Mouse (Mus musculus) heart, adult 9 months (tissue): ENCODE measurements around the gene AC124502.3.

Source experiments
- DNase-seq, 2 experiments: peaks; one replicate each; pipeline ENCODE4 v3.0.0; 2022; ENCODE audit warnings: low spot score in 2 of 2

Gene AC124502.3

GRCm38 (mm10) chr19:5058801-5059771 is 20.4 kb downstream of the AC124502.3 start:
- DNase-seq, result peak in 1 of 2 experiments; percentile 36

- peak in 1 of 2 experiments; percentile 44 for DNase-seq
Measured at GRCm38 (mm10) chr19:5060365-5061330, 22.0 kb downstream of the AC124502.3 start.

- DNase-seq, result no peak
Measured at GRCm38 (mm10) chr19:5062041-5062440, 23.4 kb downstream of the AC124502.3 start.

- DNase-seq, result peak in 1 of 2 experiments; percentile 48
Measured at GRCm38 (mm10) chr19:5062446-5062845, 23.8 kb downstream of the AC124502.3 start.

DNA sequence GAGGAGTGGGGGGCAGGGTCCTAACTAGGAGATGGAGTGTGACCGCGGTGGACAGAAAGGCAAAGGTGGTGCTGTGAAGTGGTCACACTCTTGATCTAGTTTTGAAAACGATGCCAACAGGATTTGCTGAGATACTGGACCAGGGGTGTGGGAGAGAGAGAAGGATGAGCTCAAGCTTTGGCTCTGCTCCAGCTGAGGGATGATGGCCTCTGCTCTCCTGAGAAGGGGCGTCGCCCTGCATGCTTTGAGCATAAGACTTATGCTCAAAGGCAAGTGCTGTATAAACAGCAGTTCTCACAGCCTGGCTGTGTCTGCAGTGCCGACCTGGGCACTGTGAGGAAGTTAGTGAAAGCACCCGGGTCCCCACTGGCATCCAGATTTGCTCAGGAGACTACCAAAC is 26.4 kb downstream of the AC124502.3 start:
- no peak for DNase-seq

DNA sequence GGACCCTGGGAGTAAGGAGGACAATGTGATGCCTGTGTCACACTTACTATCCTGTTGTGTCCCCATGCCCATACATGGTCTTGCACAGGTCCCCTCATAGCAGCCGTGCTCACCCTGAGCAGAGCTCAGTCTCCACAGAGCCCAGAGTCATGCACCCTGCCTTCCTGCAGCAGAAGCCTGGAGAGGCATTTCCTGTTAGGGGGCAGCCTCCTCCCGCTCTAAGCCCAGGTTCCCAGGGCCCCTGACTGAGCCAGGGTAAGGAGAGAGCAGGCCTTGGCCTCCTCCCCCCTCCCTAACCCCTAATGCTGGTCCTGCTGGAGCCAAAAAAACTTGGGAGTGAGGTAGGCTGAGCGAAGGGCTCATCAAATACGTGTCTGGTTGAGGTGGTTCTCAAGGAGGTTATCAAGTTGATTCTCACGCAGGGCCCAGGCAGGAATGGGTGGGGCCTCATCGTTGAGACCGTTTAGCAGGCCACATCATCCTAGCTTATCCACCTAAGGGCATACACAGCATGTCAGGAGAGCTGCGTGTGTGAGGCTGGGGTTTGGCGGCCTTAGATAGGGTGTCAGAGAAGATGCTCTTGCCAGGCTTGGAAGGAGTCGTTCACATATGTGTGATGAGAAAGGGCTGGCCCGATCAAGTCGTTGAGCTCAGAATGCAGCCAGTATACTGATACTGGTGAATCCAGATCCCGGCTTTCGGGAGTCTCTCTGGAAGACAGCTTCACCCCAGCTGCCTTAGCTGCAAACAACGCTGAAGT is 28.5 kb downstream of the AC124502.3 start:
- no peak for DNase-seq

DNA sequence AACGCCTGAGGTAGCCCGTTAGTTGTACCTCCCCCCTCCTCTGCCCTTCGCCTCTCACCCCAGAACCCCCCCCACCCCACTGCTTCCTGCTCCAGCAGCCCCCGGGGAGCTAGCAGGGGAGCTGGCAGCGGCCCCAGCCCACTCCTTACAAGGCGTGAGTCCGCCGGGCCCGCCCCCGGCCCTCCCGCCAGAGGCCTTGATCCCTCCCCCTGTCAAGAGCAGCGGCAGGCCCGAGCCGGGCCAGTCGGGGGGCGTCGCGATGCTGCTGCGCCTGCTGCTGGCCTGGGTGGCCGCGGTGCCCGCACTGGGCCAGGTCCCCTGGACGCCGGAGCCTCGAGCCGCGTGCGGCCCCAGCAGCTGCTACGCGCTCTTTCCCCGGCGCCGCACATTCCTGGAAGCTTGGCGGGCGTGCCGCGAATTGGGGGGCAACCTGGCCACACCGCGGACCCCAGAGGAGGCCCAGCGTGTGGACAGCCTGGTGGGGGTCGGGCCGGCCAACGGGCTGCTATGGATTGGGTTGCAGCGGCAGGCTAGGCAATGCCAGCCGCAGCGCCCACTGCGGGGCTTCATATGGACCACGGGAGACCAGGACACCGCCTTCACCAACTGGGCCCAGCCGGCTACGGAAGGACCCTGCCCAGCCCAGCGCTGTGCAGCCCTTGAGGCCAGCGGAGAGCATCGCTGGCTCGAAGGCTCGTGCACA is 29.3 kb downstream of the AC124502.3 start, which contains the start of gene Cd248:
TSS of gene Cd248 (plus strand) at position 212 of the 703 bp plus-strand sequence.
- DNase-seq, result peak; percentile 79 to 83

DNA sequence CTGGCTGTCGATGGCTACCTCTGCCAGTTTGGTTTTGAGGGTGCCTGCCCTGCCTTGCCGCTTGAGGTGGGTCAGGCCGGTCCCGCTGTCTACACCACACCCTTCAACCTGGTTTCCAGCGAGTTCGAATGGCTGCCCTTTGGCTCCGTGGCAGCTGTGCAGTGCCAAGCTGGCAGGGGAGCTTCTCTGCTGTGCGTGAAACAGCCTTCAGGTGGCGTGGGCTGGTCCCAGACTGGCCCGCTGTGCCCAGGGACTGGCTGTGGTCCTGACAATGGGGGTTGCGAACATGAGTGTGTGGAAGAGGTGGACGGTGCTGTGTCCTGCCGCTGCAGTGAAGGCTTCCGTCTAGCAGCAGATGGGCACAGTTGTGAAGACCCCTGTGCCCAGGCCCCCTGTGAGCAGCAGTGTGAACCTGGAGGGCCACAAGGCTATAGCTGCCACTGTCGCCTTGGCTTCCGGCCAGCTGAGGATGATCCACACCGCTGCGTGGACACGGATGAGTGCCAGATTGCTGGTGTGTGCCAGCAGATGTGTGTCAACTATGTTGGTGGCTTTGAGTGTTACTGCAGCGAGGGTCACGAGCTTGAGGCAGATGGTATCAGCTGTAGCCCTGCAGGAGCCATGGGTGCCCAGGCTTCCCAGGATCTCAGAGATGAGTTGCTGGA is 30.0 kb downstream of the AC124502.3 start:
- DNase-seq, result no peak

DNA sequence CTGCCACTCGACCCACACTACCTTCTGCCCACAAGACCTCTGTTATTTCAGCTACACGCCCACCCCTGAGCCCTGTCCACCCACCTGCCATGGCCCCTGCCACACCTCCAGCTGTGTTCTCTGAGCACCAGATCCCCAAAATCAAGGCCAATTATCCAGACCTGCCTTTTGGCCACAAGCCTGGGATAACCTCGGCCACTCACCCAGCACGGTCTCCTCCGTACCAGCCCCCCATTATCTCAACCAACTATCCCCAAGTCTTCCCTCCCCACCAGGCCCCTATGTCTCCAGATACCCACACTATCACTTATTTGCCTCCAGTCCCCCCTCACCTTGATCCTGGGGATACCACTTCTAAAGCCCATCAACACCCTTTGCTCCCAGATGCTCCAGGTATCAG is 30.8 kb downstream of the AC124502.3 start:
- DNase-seq, result no peak

- DNase-seq, result no peak
Measured at GRCm38 (mm10) chr19:5069978-5070377, 31.3 kb downstream of the AC124502.3 start.

DNA sequence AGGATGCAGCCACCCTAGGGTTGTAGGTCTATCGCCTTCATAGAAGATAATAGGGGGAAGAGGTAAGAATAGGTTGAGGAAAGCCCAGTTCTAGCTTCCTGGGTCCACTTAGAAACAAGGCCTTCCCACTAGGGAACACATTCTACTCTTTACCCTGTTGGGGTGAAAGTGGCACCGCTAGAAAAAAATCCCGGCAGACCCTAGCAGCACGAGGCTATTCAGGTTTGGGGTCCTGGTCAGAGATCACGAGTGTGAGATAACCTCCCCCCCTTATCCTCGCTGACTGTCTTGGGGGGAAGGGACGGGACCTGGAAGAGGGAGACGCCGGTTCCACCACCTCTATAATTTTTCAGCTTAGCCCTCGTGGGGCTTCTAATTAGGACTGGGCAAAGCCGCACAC is 32.4 kb downstream of the AC124502.3 start:
- DNase-seq, result no peak

DNA sequence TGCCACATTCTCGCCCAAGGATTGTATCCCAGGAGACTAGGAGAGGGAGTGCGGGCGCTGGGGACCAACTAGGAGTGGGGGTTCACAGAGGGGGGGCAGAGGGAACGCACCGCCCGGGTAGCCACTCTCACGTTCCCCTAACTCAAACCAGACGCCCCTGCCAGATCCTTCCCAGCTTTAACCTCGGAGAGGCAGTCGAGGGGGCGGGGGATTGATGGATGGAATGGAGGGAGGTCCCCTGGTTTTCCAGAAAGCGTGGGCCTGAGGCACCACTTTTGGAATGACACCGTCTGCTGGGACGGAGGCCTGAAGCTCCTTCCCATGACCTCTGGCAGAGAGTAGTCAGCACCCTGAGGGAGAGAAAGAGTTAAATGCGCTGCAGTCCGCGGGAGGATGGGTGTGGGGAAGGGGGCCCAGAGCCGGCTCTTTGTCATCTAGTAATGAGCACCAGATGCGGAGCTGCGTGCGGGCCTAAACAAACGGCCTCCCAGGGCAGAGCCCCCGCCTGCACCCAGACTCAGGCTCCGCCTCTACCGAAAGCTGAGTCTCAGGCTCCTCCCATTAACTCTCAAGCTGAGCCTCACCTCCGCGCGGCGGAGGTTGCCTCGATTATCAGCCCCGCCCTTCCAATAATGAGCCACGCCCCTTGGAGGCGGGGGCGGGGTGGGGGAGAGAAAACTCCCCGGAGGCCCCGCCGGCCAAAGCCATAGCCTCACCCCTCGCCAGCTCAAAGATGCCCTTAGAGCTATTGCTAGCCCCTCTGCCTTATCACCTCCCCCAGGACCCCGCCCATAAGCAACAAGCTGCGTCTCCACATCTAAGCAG is 33.1 kb downstream of the AC124502.3 start:
- peak; percentile 80 to 85 for DNase-seq

GRCm38 (mm10) chr19:5072389-5073019 is 33.8 kb downstream of the AC124502.3 start:
- DNase-seq, result no peak

DNA sequence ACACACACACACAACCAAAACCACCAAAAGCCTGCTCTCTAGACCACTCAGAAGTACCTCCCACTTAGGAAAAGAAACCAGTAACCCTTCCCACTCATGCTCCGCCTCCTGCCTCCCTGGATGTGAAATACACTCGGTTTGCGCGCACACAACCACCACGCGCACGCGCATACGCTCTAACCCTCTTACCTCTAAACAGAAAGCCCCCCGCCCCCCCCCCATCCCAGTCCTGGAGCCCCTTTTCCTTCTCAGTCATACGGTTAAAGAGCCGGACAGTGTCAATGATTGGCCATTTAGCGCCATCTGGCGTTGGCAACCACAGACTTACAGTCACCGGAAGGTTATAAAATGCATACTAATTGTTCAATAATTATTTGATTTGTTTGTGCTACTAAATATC is 34.3 kb downstream of the AC124502.3 start:
- DNase-seq, result no peak

GRCm38 (mm10) chr19:5073518-5073917 is 34.8 kb downstream of the AC124502.3 start:
- DNase-seq, result no peak

DNA sequence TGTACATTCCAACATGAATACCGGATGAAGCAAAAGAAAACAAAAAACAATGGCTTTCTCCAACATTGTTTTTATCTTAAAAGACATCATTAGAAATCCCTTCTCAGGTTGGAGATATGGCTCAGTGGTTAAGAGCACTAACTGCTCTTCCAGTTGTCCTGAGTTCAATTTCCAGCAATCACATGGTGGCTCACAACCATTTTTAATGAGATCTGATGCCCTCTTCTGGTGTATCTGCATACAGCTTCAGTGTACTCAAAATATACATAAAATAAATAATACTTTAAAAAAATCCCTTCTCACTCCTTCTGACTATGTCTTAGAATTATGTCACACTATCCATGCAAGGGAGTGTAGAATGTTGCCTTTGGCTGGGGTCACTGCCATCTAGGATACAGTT is 40.6 kb downstream of the AC124502.3 start:
- DNase-seq, result no peak

GRCm38 (mm10) chr19:5082005-5082404 is 43.3 kb downstream of the AC124502.3 start:
- DNase-seq, result no peak

DNA sequence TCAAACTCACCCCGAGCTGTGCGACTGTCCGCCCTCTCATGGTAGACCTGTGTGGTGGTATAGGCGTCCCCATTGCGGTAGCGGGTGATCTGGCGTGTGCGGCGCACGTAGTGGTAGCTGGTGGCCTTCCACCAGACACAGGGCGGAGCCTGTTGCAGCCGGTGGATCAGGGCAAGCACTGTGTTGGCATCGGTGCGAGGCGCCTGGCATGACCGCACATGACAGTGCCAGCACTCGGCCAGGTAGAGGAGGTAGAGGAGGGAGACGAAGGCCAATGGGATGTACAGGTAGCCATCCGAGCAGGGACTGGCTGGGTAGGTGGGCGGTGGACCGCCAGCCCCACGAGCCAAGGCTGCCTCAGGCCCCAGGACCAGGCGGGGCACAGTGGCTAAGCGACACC is 43.9 kb downstream of the AC124502.3 start:
- no peak for DNase-seq
